In the genomic region with DNA sequence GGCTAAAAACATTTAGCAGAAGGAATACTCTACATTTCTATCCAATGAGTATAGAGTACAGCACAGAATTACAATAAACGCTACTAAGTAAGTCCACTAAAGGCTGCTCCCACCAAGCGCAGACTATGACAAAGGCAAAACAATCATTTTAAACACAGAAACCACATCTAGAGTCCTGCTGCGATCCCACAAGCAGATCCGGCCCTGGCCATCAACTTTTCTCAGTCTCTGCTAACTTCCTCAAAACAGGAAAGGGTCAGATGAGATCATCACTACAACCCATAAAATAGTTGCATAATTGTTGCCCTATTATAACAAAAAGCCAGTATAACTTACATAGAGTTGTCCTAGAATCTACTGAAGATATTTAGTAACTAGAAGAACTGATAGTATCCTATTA, we compare ENCODE assay signal across 17 mouse cellular contexts.
"Had no signal": no experiment of that assay in that cellular context is flagged by ENCODE, and none has a peak within 500 bp of the region (broad histone marks: within the 10 kb centered on the region; RNA-seq: fewer than 3 reads in every experiment).

No protein-coding gene starts in this region.

- ATAC-seq: intestine, postnatal 0 days; liver, embryonic 12.5 days; midbrain, embryonic 13.5 days had no signal

- H3K9ac ChIP-seq: limb, embryonic 13.5 days; liver, embryonic 12.5 days; liver, embryonic 15.5 days; midbrain, embryonic 13.5 days had no signal

- H3K4me1 ChIP-seq: limb, embryonic 10.5 days; limb, embryonic 13.5 days; liver, embryonic 12.5 days; liver, embryonic 15.5 days; midbrain, embryonic 10.5 days; midbrain, embryonic 13.5 days had no signal

- DNase-seq: kidney, postnatal 25 days; layer of hippocampus, adult 9-11 months; liver; lung, adult 18-20 months; lung, postnatal 4 days; thymus, adult 2 months; thymus, postnatal 25 days had no signal

- H3K4me2 ChIP-seq: limb, embryonic 13.5 days; liver, embryonic 12.5 days; liver, embryonic 15.5 days; midbrain, embryonic 13.5 days had no signal

- H3K27me3 ChIP-seq: limb, embryonic 13.5 days; liver, embryonic 12.5 days; liver, embryonic 15.5 days; megakaryocyte, embryonic 14.5 days; midbrain, embryonic 13.5 days had no signal

- H3K27ac ChIP-seq: layer of hippocampus, adult 2 months; limb, embryonic 10.5 days; limb, embryonic 13.5 days; liver, embryonic 12.5 days; liver, embryonic 15.5 days; midbrain, embryonic 10.5 days; midbrain, embryonic 13.5 days; stomach, postnatal 0 days had no signal

- H3K4me3 ChIP-seq: layer of hippocampus, adult 2 months; limb, embryonic 10.5 days; limb, embryonic 13.5 days; liver, embryonic 12.5 days; liver, embryonic 15.5 days; megakaryocyte, embryonic 14.5 days; midbrain, embryonic 10.5 days; midbrain, embryonic 13.5 days had no signal

- H3K9me3 ChIP-seq: limb, embryonic 10.5 days; limb, embryonic 13.5 days; liver, embryonic 12.5 days; liver, embryonic 15.5 days; megakaryocyte, embryonic 14.5 days; midbrain, embryonic 10.5 days; midbrain, embryonic 13.5 days had no signal
